Mouse (Mus musculus) megakaryocyte, embryonic 14.5 days (primary cell): ENCODE results near the gene Mcoln1. TPM values are rescaled to one million over a fixed set of nuclear protein-coding genes. Genes with fewer than 3 reads are reported as not detected.

Experiments used
- H3K27me3 ChIP-seq: replicated peaks from 2 replicates; pipeline ENCODE3; 2012; ENCODE audit warnings: inconsistent platforms
- H3K36me3 ChIP-seq: replicated peaks from 2 replicates; pipeline ENCODE3; 2012; ENCODE audit warnings: low read length, inconsistent platforms, mixed read lengths
- H3K4me1 ChIP-seq: 2 replicates; pipeline ENCODE4 v1.6.1; 2012; ENCODE audit warnings: inconsistent platforms
- H3K4me3 ChIP-seq: replicated peaks from 2 replicates; pipeline ENCODE3; 2012; ENCODE audit warnings: moderate library complexity, mild to moderate bottlenecking, inconsistent platforms
- H3K9me3 ChIP-seq: 2 replicates; pipeline ENCODE4 v1.6.1; 2012; ENCODE audit warnings: inconsistent platforms
- FLI1 ChIP-seq: IDR thresholded peaks from 2 replicates; pipeline ENCODE4 v1.6.1; 2012; ENCODE audit warnings: low read length, inconsistent platforms, mixed read lengths
- GATA1 ChIP-seq: IDR thresholded peaks from 3 replicates; pipeline ENCODE4 v1.6.1; 2012; ENCODE audit warnings: mixed read lengths, low read length, inconsistent platforms, borderline replicate concordance
- polyA plus RNA-seq: library from polyadenylated mRNA; stranded (reverse); fragments of >175 nt; gene quantifications from 2 replicates; pipeline ENCODE4 v1.2.3, GENCODE M21; 2012; ENCODE audit warnings: low replicate concordance; ENCODE audit not compliant: insufficient read depth

Gene Mcoln1
- polyA plus RNA-seq = 142 and 183 TPM in 2 replicates

DNA sequence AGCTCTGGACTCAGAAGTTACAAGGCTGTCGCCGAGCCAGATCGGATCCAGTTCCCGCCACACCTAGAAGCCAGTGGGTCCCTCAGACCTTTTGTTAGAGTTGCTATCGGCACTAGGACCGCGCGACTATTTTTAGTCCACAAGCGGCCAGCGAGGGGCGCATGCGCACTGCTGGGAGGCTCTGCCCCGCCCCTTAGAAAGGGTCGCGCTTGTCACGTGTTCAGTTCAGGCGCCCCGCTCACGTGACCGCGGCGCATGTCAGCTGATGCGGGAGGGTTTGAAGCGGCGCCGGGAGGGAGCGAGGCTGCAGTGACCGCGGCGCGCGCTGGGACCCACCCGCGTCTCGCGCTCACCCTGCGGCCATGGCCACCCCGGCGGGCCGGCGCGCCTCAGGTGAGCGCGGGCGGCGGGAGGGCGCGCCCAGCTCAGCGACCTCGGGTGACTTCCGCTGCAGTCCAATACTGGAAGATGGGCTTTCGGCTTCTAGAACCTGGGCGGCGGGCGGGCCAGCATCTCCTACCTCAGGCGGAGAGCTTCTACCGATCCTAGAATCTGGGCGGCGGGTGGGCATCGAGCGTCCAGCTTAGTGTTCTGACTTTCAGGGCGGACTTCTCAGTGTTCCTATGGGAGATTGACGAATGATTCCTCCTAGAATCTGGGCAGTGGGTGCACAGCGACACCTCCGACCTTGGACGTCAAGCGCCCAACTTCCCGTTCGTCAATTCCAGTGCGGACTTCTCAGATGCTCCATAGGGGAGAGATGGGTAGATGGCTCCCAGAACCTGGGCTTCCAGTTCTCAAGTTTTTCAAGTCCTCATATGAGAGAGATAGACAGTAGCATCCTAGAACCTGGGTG, at the start of gene Mcoln1:
Gene Mcoln1 (plus strand): TSS at position 223 of the 856 bp plus-strand sequence.
- H3K9me3 ChIP-seq = peaks cover 7% of the 10 kb centered on the region
- H3K27me3 ChIP-seq = no peaks in the 10 kb centered on the region
- H3K4me3 ChIP-seq = peak within 1 kb of the TSS; percentile 91
- peaks cover 42% of the 10 kb centered on the region for H3K4me1 ChIP-seq
- TF ChIP-seq FLI1 (no peak), GATA1 (no peak)
- H3K36me3 ChIP-seq = peaks cover 38% of the 10 kb centered on the region

DNA sequence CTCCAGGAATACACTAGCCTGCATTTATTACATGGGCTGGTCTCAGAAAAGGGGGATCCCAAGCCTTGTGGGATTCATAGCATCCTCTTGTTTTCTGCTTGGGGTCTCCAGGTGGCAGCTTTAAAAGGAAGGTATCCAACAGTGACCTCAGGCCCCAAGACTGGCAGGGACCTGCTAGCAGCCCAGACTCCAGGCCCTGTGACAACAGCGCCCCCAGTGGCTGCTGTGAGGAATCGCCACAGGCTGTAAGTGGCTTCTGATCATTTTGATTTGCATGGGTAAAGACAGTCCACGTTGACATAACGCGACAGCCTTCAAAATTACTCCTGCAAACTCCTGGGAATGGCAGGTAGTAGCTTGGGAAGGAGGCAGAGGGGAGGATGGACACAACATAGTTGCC, 49.6 kb upstream of the Mcoln1 start:
- Histone ChIP-seq H3K9me3 (no peaks in the 10 kb centered on the region), H3K27me3 (no peaks in the 10 kb centered on the region), H3K4me1 (peaks cover 3% of the 10 kb centered on the region; the same call in 1 of the 2 replicates), H3K4me3 (no peak overlapping the region), H3K36me3 (peaks cover 99% of the 10 kb centered on the region)
- TF ChIP-seq FLI1 (no peak), GATA1 (no peak)

DNA sequence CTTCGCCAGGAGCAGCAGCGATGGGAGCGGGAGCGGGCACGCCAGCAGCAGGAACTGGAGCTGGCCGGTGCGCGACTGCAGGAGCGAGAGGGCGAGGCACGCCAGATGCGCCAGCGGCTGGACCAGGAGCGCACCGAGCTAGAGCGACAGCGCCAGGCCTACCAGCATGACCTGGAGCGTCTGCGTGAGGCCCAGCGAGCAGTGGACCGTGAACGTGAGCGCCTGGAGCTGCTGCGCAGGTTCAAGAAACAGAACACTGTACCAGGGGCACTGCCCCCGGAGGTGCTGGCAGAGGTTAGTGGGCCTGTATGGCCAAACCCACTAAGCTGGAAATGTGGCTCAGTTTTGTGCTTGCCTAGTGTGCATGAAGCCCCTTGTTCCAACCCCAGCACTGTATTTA, 48.3 kb upstream of the Mcoln1 start:
- Histone ChIP-seq H3K27me3 (no peaks in the 10 kb centered on the region), H3K4me1 (peaks cover 3% of the 10 kb centered on the region; the same call in 1 of the 2 replicates), H3K9me3 (no peaks in the 10 kb centered on the region), H3K36me3 (peaks cover 100% of the 10 kb centered on the region), H3K4me3 (no peak overlapping the region)
- TF ChIP-seq GATA1 (no peak), FLI1 (no peak)

DNA sequence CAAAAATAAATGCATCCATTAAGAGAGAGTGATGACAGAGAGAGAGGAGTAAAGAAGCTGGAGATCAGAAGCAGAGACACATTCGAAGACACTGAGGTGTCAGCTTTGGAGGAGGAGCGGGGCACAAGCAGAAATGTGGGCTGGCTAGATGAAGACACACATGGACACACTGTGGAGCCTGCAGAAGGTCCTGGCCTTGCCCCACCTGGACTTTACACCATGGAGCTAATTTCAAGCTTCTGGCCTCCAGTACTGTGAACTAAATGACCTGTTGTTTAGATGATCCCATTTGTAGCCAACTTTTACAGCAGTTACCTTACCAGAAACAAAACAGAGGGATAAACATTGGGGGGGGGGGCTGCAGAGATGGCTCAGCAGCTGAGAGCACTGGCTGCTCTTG, 37.0 kb upstream of the Mcoln1 start:
- Histone ChIP-seq H3K9me3 (no peaks in the 10 kb centered on the region), H3K27me3 (no peaks in the 10 kb centered on the region), H3K4me1 (peaks cover 58% of the 10 kb centered on the region), H3K4me3 (no peak overlapping the region), H3K36me3 (peaks cover 56% of the 10 kb centered on the region)
- TF ChIP-seq GATA1 = no peak
- TF ChIP-seq FLI1 = no peak

DNA sequence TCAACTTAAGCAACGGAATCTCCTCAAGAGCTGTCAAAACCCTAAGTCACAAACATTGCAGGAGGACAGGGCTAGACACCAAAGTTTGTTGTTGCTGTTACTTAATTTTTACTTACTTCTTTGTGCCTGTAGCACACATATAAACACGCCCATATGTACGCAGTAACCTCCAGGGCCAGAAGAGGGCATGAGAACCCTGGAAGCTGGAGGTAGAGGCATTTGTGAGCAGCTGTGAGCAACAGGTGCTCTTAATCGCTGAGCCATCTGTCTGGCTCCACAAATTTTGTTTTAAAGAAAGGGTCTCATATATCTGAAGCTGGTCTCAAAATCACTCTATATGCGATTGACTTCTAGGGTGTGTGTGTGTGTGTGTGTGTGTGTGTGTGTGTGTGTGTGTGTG, 35.9 kb upstream of the Mcoln1 start:
- H3K9me3 ChIP-seq = no peaks in the 10 kb centered on the region
- TF ChIP-seq FLI1 (no peak), GATA1 (no peak)
- peaks cover 46% of the 10 kb centered on the region for H3K36me3 ChIP-seq
- no peaks in the 10 kb centered on the region for H3K27me3 ChIP-seq
- peaks cover 52% of the 10 kb centered on the region for H3K4me1 ChIP-seq
- H3K4me3 ChIP-seq = no peak overlapping the region

DNA sequence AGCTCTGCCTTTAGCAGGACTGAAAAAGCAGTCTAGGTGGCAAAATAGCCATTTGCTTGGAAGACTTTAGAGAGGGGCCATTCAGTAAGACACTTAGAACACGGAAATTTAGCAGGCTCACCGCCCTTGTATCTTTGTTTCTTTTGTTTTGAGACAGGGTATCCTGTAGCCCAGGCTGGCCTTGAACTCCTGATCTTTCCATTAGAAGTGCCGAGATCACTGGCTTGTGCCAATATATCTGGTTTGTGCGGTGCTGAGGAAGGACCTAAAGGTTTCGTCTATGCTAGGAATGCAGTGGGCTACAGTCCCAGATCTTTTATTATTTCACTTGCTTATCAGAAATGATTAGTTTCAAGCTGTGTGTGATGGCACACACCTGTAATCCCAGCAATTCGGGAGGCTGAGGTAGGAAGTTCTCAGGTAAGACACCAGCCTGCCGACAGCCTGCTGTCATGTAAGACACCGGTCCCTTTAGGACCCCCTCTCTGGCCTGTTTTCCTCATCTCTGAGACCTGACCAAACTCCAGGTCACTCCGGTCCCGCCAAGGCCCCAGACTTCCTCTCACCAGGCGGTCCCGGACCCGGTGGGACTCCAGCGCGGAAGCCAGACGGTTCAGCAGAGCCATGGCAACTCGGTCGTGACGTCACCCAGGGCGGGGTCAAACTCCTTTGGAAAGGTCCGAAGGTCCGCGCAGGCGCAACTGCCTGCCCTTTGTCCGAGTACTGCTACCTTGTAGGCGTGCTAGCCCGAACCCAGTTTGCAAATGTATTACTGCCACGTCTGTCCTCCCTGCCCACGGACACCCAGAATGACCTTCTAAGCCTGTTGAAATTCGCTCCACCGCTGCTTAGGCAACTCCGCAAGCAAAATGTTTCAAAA, 33.0 kb upstream of the Mcoln1 start, which contains the start of gene Pex11g:
Gene Pex11g (minus strand): TSS at position 675 of the 880 bp plus-strand sequence.
- H3K9me3 ChIP-seq = no peaks in the 10 kb centered on the region
- peaks cover 25% of the 10 kb centered on the region for H3K36me3 ChIP-seq
- H3K27me3 ChIP-seq = peaks cover 4% of the 10 kb centered on the region
- peaks cover 27% of the 10 kb centered on the region for H3K4me1 ChIP-seq
- peak within 1 kb of the TSS; percentile 95 for H3K4me3 ChIP-seq
- TF ChIP-seq FLI1 = no peak
- TF ChIP-seq GATA1 = no peak

DNA sequence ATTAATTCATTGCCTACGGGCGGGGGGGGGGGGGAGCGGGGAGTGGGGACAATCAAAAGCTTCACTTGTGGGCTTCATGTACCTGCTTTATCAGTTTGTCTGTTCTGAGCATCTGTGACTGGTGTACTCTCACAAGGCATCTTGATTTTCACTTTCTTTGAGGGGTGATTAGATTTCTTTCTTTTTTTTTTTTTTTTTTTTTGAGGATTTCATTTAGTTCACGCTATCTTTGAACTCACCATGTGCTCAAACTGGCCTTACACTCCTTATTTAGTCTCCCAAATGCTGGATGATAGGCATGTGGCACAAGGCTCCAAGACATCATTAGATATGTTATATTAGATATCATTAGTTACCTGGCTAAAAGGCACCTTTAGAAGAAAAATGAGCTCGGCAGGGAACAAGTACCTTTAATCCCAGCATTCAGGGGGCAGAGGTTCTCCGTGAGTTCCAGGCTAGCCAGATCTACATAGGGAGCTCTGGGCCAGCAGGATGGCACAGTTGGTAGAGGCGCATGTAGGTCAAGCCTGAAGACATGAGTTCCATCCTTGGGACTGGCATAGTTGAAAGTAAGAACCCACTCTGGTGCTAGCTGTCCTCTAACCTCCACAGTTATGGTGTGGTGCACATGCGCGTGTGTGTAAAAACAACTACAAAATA, 32.2 kb upstream of the Mcoln1 start:
- H3K36me3 ChIP-seq = peaks cover 19% of the 10 kb centered on the region
- no peaks in the 10 kb centered on the region for H3K9me3 ChIP-seq
- TF ChIP-seq GATA1 (no peak), FLI1 (no peak)
- H3K4me1 ChIP-seq = peaks cover 27% of the 10 kb centered on the region
- peaks cover 4% of the 10 kb centered on the region for H3K27me3 ChIP-seq
- H3K4me3 ChIP-seq = peak overlapping the region; percentile 95

DNA sequence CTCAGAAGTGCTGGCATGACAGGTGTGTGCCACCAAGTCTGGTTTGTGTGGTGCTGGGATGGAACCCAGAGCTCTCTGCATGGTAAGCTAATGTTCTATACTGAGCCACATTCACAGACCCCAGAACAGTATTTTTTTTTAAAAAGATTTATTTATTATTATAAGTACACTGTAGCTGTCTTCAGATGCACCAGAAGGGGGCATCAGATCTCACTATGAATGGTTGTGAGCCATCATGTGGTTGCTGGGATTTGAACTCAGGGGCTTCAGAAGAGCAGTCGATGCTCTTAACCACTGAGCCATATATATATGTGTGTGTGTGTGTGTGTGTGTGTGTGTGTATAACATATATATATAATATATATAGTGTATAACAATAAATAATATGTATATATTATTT, 31.4 kb upstream of the Mcoln1 start:
- TF ChIP-seq FLI1 (no peak), GATA1 (no peak)
- Histone ChIP-seq H3K27me3 (peaks cover 4% of the 10 kb centered on the region), H3K4me3 (no peak overlapping the region), H3K9me3 (no peaks in the 10 kb centered on the region), H3K36me3 (peaks cover 11% of the 10 kb centered on the region), H3K4me1 (peaks cover 27% of the 10 kb centered on the region)

DNA sequence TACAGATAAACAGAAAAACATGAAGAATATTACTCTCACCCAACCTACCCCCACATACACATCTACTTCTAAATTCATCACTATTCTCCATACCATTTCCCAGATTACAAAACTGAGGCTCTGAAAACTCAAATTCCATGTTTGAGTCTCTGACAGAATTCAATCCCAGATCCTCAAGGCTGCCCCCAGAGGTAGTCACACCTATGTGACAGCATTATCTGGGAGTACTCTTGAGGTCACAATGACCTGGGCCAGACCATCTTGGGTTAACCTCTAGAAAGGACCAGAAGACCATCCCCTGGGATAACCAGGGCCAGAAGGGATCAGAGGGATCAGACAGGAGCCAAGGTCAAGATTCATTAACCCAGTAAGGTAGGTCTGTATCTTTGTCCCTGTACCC, 29.7 kb upstream of the Mcoln1 start, which contains the start of gene Tex45:
Gene Tex45 (plus strand): TSS at position 301 of the 400 bp plus-strand sequence.
- Histone ChIP-seq H3K27me3 (peaks cover 6% of the 10 kb centered on the region), H3K9me3 (no peaks in the 10 kb centered on the region), H3K36me3 (no peaks in the 10 kb centered on the region), H3K4me3 (no peak within 1 kb of the TSS), H3K4me1 (peaks cover 23% of the 10 kb centered on the region)
- no peak for TF ChIP-seq GATA1
- TF ChIP-seq FLI1 = no peak
